Mouse (Mus musculus): ENCODE data around the gene Slc30a4.

The Slc30a4 gene

GRCm38 (mm10) chr2:122681379-122682137 lies 20.9 kb downstream of the Slc30a4 start:
- in situ Hi-C loops (cut with MboI, MseI) = no loop called here

GRCm38 (mm10) chr2:122675126-122675525 lies 27.3 kb downstream of the Slc30a4 start:
- in situ Hi-C loops (cut with MboI, MseI) = no loop called here

GRCm38 (mm10) chr2:122672841-122673240 lies 29.6 kb downstream of the Slc30a4 start:
- in situ Hi-C loops (cut with MboI, MseI) = loop anchor here (5.0 kb wide), 2 partner anchors 84 to 101 kb away; no protein-coding TSS in a partner anchor

- in situ Hi-C loops (cut with MboI, MseI) = loop anchor here (5.0 kb wide), 2 partner anchors 86 to 99 kb away; no protein-coding TSS in a partner anchor
These were observed 30.7 kb downstream of the Slc30a4 start for GRCm38 (mm10) chr2:122671714-122672113.

- in situ Hi-C loops (cut with MboI, MseI) = no loop called here
These were observed 34.6 kb downstream of the Slc30a4 start for GRCm38 (mm10) chr2:122667856-122668255.

- in situ Hi-C loops (cut with MboI, MseI) = no loop called here
These were observed 36.2 kb downstream of the Slc30a4 start for GRCm38 (mm10) chr2:122665973-122666875.

GRCm38 (mm10) chr2:122665253-122665972 lies 37.0 kb downstream of the Slc30a4 start:
- in situ Hi-C loops (cut with MboI, MseI) = no loop called here

- in situ Hi-C loops (cut with MboI, MseI) = loop anchor here (10.0 kb wide), 2 partner anchors 705 to 925 kb away; partner anchors contain the start of genes Ctdspl2 and Mageb3
These were observed 42.6 kb downstream of the Slc30a4 start for GRCm38 (mm10) chr2:122659825-122660224.

GRCm38 (mm10) chr2:122657707-122658524 lies 44.5 kb downstream of the Slc30a4 start:
- in situ Hi-C loops (cut with MboI, MseI) = loop anchor here (10.0 kb wide), 2 partner anchors 703 to 927 kb away; partner anchors contain the start of genes Ctdspl2 and Mageb3

- in situ Hi-C loops (cut with MboI, MseI) = loop anchor here (10.0 kb wide), 2 partner anchors 702 to 928 kb away; partner anchors contain the start of genes Ctdspl2 and Mageb3
These were observed 45.7 kb downstream of the Slc30a4 start for GRCm38 (mm10) chr2:122656767-122657166.

GRCm38 (mm10) chr2:122656052-122656451 lies 46.4 kb downstream of the Slc30a4 start:
- in situ Hi-C loops (cut with MboI, MseI) = loop anchor here (10.0 kb wide), 2 partner anchors 701 to 929 kb away; partner anchors contain the start of genes Ctdspl2 and Mageb3

GRCm38 (mm10) chr2:122652096-122653084 lies 50.1 kb downstream of the Slc30a4 start:
- in situ Hi-C loops (cut with MboI, MseI) = loop anchor here (10.0 kb wide), 2 partner anchors 698 to 932 kb away; partner anchors contain the start of genes Ctdspl2 and Mageb3

- in situ Hi-C loops (cut with MboI, MseI) = no loop called here
These were observed 63.8 kb downstream of the Slc30a4 start for GRCm38 (mm10) chr2:122638673-122639072.

- in situ Hi-C loops (cut with MboI, MseI) = no loop called here
These were observed 64.4 kb downstream of the Slc30a4 start for GRCm38 (mm10) chr2:122638029-122638428.

- in situ Hi-C loops (cut with MboI, MseI) = no loop called here
These were observed 64.9 kb downstream of the Slc30a4 start for GRCm38 (mm10) chr2:122637526-122637997.

GRCm38 (mm10) chr2:122636686-122637085 lies 65.8 kb downstream of the Slc30a4 start, which contains the start of gene AA467197:
TSS of gene AA467197 (plus strand) at chr2:122636986.
- in situ Hi-C loops (cut with MboI, MseI) = no loop called here
